In the genomic region with DNA sequence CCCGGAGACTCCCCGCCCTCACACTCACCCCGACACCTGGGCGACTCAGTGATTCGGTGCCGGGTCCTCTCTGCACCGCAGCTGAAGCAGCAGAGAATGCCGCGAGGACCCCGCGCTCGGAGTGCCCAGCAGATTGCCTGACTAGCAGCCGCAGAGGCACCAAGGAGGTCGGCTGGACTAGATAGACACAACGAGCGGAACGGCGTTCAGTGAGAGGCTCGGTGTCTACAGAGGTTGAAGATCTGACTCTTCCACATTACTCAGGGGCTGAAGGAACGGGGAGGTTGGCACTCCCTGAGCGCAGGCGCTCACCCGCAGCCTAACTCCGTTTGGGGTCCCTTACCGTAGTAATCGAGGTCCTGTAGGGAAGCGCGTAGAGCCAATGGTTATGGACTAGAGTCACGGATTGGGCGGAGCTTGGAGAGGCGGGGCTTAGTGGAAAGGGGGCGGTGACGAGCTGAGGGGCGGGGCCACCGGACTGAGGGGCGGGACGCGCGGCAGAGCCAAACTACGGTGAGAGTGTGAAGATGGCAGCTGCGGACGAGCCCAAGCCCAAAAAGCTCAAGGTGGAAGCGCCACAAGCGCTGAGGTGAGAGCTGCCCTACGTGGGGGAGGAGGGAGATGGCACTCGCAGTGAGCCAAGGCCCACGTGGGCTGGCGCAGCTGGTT, we compare ENCODE assay signal across 8 mouse cellular contexts. TPM values are rescaled to one million over a fixed set of nuclear protein-coding genes. Genes with fewer than 3 reads are reported as not detected.
DNase-seq lines count a peak whose midpoint lies in the region; ATAC-seq and TF ChIP-seq lines count a peak whose summit lies in the region.

Ap3m1 (minus strand) TSS at position 397 of the 669 bp plus-strand sequence.
Adk (plus strand) TSS at position 463 of the 669 bp plus-strand sequence.

- peak within 1 kb of the TSS; percentile 96 for H3K4me2 ChIP-seq in lung, postnatal 0 days (replicated peaks; ENCODE audit: low read depth, low read length)

- TF ChIP-seq CTCF in lung, postnatal 0 days (IDR thresholded peaks at IDR 0.05), result no peak; the same call in 1 of the 2 replicates

- H3K9me3 ChIP-seq in hindbrain, embryonic 10.5 days, result no peaks in the 10 kb centered on the region
- no peaks in the 10 kb centered on the region for H3K9me3 ChIP-seq in lung, postnatal 0 days (ENCODE audit: low read length)

- peak; percentile 91 for DNase-seq in MN1 (ENCODE audit: low spot score)
- DNase-seq in cerebellum, adult 9-10 months, result peak; percentile 92
- peak; percentile 97 for DNase-seq in hindbrain, embryonic 10.5 days (ENCODE audit: low spot score)
- DNase-seq in layer of hippocampus, adult 9-11 months, result peak; percentile 93
- DNase-seq in lung, postnatal 0 days (ENCODE audit: low spot score), result peak; percentile 97
- DNase-seq in ovary, postnatal 14 days (ENCODE audit: low spot score), result peak; percentile 95
- DNase-seq in thymus, postnatal 14 days, result peak; percentile 94

- peak within 1 kb of the TSS; percentile 75 for H3K9ac ChIP-seq in lung, postnatal 0 days (replicated peaks; ENCODE audit: low read depth)

- H3K4me1 ChIP-seq in hindbrain, embryonic 10.5 days (replicated peaks), result peaks cover 19% of the 10 kb centered on the region
- H3K4me1 ChIP-seq in lung, postnatal 0 days (ENCODE audit: insufficient read depth, low read depth, low read length), result no peaks in the 10 kb centered on the region

- peak; percentile 83; the same call in 1 of the 2 replicates for TF ChIP-seq EP300 in lung, postnatal 0 days (IDR thresholded peaks at IDR 0.05)

- WGBS in hindbrain, embryonic 10.5 days, result under 1% methylated on average over 48 of the region's 48 CpGs
- WGBS in lung, postnatal 0 days, result under 1% methylated on average over 42 of the region's 48 CpGs

- peaks cover 9% of the 10 kb centered on the region; the same call in 1 of the 2 replicates for H3K36me3 ChIP-seq in hindbrain, embryonic 10.5 days
- no peaks in the 10 kb centered on the region for H3K36me3 ChIP-seq in lung, postnatal 0 days (ENCODE audit: insufficient read depth, low read length)

- peak within 1 kb of the TSS; percentile 93 for H3K4me3 ChIP-seq in hindbrain, embryonic 10.5 days
- peak within 1 kb of the TSS; percentile 83 for H3K4me3 ChIP-seq in lung, postnatal 0 days (ENCODE audit: low read depth, low read length)

- ATAC-seq in frontal cortex, adult (ENCODE audit: low TSS enrichment), result peak; percentile 92
- peak; percentile 97 for ATAC-seq in lung, postnatal 0 days

- no peaks in the 10 kb centered on the region for H3K27me3 ChIP-seq in hindbrain, embryonic 10.5 days (ENCODE audit: insufficient read depth, poor library complexity, severe bottlenecking)
- H3K27me3 ChIP-seq in lung, postnatal 0 days (replicated peaks; ENCODE audit: insufficient read depth, low read length), result no peaks in the 10 kb centered on the region

- peak within 1 kb of the TSS; percentile 99 for H3K27ac ChIP-seq in hindbrain, embryonic 10.5 days
- H3K27ac ChIP-seq in lung, postnatal 0 days (ENCODE audit: low read length), result peak within 1 kb of the TSS; percentile 96

RNA-seq across cellular contexts. Expression of gene Ap3m1, which starts in this region (rescaled TPM):
- polyA plus RNA-seq in hindbrain, embryonic 10.5 days (2016; fragmentation: Nextera tagmentation; extraction: Ambion mirVana), result 99.0 and 110 TPM in 2 replicates
- polyA plus RNA-seq in lung, postnatal 0 days (2015; fragmentation: Nextera tagmentation; extraction: Ambion mirVana), result 39.3 and 41.1 TPM in 2 replicates

RNA-seq across cellular contexts. Expression of gene Adk, which starts in this region (rescaled TPM):
- 115 and 146 TPM in 2 replicates for polyA plus RNA-seq in hindbrain, embryonic 10.5 days (2016; fragmentation: Nextera tagmentation; extraction: Ambion mirVana)
- polyA plus RNA-seq in lung, postnatal 0 days (2015; fragmentation: Nextera tagmentation; extraction: Ambion mirVana), result 238 and 275 TPM in 2 replicates

Comparison
In these comparisons a context has a peak if more than half of its experiments do, and no peak if none do; other contexts are left out.
1. Peak in every context shown above with its lines: DNase-seq, ATAC-seq, H3K4me3 ChIP-seq and H3K27ac ChIP-seq.